Mouse (Mus musculus) liver, embryonic 14.5 days (tissue): ENCODE data around the gene Map4k5. TPM values are rescaled to one million over a fixed set of nuclear protein-coding genes. Genes with fewer than 3 reads are reported as not detected.

Experiments used
- ATAC-seq: fragments of 200-750 bp; cut with Nextera tagmentation; 2 replicates; pipeline ENCODE4 v1.8.0; 2017; ENCODE audit warnings: moderate number of reproducible peaks, mild to moderate bottlenecking, moderate library complexity; ENCODE audit not compliant: insufficient read depth
- DNase-seq, 3 experiments: peaks; one replicate each; pipeline ENCODE4 v3.0.0-alpha.2; 2012 to 2013; ENCODE audit warnings: low read depth in 3 of 3, low spot score in 3 of 3
- H3K27ac ChIP-seq: fragments of 300-500 bp; sonication (generic); 2 replicates; pipeline ENCODE4 v1.5.1; 2014; ENCODE audit warnings: moderate library complexity, mild to moderate bottlenecking, control low read depth, inconsistent platforms
- H3K27me3 ChIP-seq: fragments of 300-500 bp; sonication (generic); 2 replicates; pipeline ENCODE4 v1.6.1; 2014; ENCODE audit warnings: mild to moderate bottlenecking, low read length, moderate library complexity; ENCODE audit not compliant: control insufficient read depth, insufficient read depth
- H3K36me3 ChIP-seq: fragments of 300-500 bp; sonication (generic); replicated peaks from 2 replicates; pipeline ENCODE4 v1.6.1; 2014; ENCODE audit warnings: low read depth; ENCODE audit not compliant: control insufficient read depth, insufficient read depth
- H3K4me1 ChIP-seq, 2 experiments: fragments of 200-500 bp in 1 of 2; fragments of 300-500 bp in 1 of 2; sonication (generic) in 1 of 2; replicated peaks; 2 replicates each; pipeline ENCODE4 v1.6.1; 2012 to 2014; ENCODE audit warnings: antibody characterized with exemption in 1 of 2, inconsistent platforms in 1 of 2, low read length in 1 of 2; ENCODE audit not compliant: control insufficient read depth in 2 of 2, insufficient read depth in 2 of 2
- H3K4me2 ChIP-seq: fragments of 300-500 bp; sonication (generic); 2 replicates; pipeline ENCODE4 v1.6.1; 2014; ENCODE audit warnings: low read depth, mild to moderate bottlenecking, control low read depth, moderate library complexity
- H3K4me3 ChIP-seq, 2 experiments: fragments of 200-500 bp in 1 of 2; fragments of 300-500 bp in 1 of 2; sonication (generic) in 1 of 2; 2 replicates each; pipeline ENCODE4 v1.5.1; 2012 to 2014; ENCODE audit warnings: low read depth in 2 of 2, low read length in 2 of 2, mild to moderate bottlenecking in 2 of 2, control low read depth in 1 of 2, inconsistent platforms in 1 of 2, moderate library complexity in 1 of 2; ENCODE audit not compliant: insufficient read depth in 1 of 2
- H3K9ac ChIP-seq: fragments of 300-500 bp; sonication (generic); replicated peaks from 2 replicates; pipeline ENCODE4 v1.6.1; 2014; ENCODE audit warnings: mild to moderate bottlenecking, control low read depth, moderate library complexity
- H3K9me3 ChIP-seq: fragments of 300-500 bp; sonication (generic); 2 replicates; pipeline ENCODE4 v1.6.1; 2016; ENCODE audit warnings: low read length, mixed read lengths; ENCODE audit not compliant: control insufficient read depth
- CTCF ChIP-seq: IDR thresholded peaks from 2 replicates; pipeline ENCODE4 v1.5.1; 2016; ENCODE audit warnings: antibody characterized with exemption, low read depth, control low read depth
- EP300 ChIP-seq: IDR thresholded peaks from 2 replicates; pipeline ENCODE4 v1.6.1; 2016; ENCODE audit warnings: antibody characterized with exemption, low read depth
- WGBS: fragments of 180-500 bp; shearing (Covaris S2); extraction: QIAGEN DNeasy Blood & Tissue Kit; methylation state at CpG from one replicate; pipeline ENCODE4 v1.1.7; 2014; ENCODE audit not compliant: insufficient replicate concordance; 5-methylcytosine and 5-hydroxymethylcytosine counted together
- polyA plus RNA-seq, 2 experiments: library from polyadenylated mRNA; depleted of rRNA in 1 of 2; stranded (reverse) in 1 of 2; unstranded in 1 of 2; fragments of >200 nt; fragmentation: Nextera tagmentation in 1 of 2; extraction: Ambion mirVana in 1 of 2; gene quantifications; 2 replicates each; pipeline versions ENCODE4 v1.2.1 to v1.2.3; 2012 to 2014

The Map4k5 gene
- polyA plus RNA-seq, 2 experiments: 13.6 to 26.9 TPM

- no peaks in the 10 kb centered on the region for H3K9me3 ChIP-seq
- no peak overlapping the region for H3K9ac ChIP-seq
- H3K4me1 ChIP-seq: peaks cover 0 to 3% of the 10 kb centered on the region in 2 experiments; a peak in 3 of 4 replicates
- TF ChIP-seq CTCF (no peak), EP300 (no peak)
- H3K27me3 ChIP-seq: no peaks in the 10 kb centered on the region
- DNase-seq (no peak), ATAC-seq (no peak)
- H3K36me3 ChIP-seq: no peaks in the 10 kb centered on the region
- no peak overlapping the region for H3K4me3 ChIP-seq
- WGBS: 65% methylated on average over 2 of the region's 2 CpGs
- no peak overlapping the region for H3K27ac ChIP-seq
- H3K4me2 ChIP-seq: no peak overlapping the region
These were observed 24.9 kb upstream of the Map4k5 start for GRCm38 (mm10) chr12:69917870-69918269.

DNA sequence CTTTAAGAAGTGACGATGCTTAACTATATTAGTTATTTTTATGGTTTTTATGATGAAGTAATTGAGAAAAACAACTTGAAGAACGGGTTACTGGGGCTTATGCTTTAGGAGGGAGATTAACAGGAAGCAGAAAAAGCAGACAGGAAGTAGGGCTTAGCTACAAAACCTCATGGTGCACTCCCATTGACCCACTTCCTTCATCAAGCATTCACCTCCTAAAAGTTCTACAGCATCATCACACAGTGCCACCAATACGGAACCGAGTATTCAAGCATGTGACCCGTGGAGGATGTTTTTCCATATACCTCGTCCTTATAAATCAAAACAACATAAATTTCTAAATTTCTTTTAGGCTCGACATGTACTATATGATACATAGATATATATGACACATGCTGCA lies 19.7 kb upstream of the Map4k5 start:
- Histone ChIP-seq H3K9ac (no peak overlapping the region), H3K27me3 (peaks cover 7% of the 10 kb centered on the region), H3K4me2 (no peak overlapping the region), H3K27ac (no peak overlapping the region), H3K9me3 (no peaks in the 10 kb centered on the region), H3K36me3 (no peaks in the 10 kb centered on the region), H3K4me1 (peaks cover 0 to 4% of the 10 kb centered on the region in 2 experiments; a peak in 1 of 4 replicates), H3K4me3 (no peak overlapping the region)
- no peak for ATAC-seq
- 64% methylated on average over 7 of the region's 7 CpGs for WGBS
- no peak for DNase-seq
- TF ChIP-seq EP300 (no peak), CTCF (no peak)

DNA sequence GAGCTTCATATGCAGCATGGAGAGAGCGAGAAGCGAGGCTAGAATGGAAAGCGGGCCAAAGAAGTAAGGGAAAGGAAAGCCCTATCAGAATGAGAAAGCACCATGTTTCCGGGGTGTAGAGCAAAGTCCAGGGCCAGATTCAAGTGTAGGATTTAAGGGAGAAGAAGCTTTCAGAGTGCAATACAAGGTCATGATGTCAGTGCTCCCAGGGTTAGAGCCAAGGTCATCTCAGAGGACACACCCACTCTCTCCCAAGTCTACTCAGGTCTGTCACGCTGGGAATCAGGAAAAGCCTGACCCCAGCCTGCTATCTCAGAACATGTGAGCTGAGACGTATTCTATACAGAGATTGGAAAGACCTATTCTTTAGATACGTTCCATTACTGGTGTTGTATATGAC lies 18.9 kb upstream of the Map4k5 start:
- DNase-seq (no peak), ATAC-seq (no peak)
- TF ChIP-seq CTCF: no peak

GRCm38 (mm10) chr12:69908511-69908900 lies 15.5 kb upstream of the Map4k5 start:
- peaks cover 10% of the 10 kb centered on the region for H3K27me3 ChIP-seq
- ATAC-seq (no peak), DNase-seq (no peak)
- no peak overlapping the region for H3K27ac ChIP-seq
- H3K36me3 ChIP-seq: no peaks in the 10 kb centered on the region
- H3K4me2 ChIP-seq: peak overlapping the region; percentile 58
- 36% methylated on average over 19 of the region's 19 CpGs for WGBS
- H3K4me3 ChIP-seq: no peak overlapping the region
- peaks cover 0 to 5% of the 10 kb centered on the region in 2 experiments; a peak in 1 of 4 replicates for H3K4me1 ChIP-seq
- H3K9ac ChIP-seq: no peak overlapping the region
- no peaks in the 10 kb centered on the region for H3K9me3 ChIP-seq
- TF ChIP-seq CTCF: no peak
- TF ChIP-seq EP300: no peak

More for the DNA sequence above, 18.9 kb upstream of the Map4k5 start:
- 76% methylated on average over 7 of the region's 7 CpGs for WGBS
- H3K4me3 ChIP-seq: no peak overlapping the region
- no peaks in the 10 kb centered on the region for H3K36me3 ChIP-seq
- H3K9me3 ChIP-seq: no peaks in the 10 kb centered on the region
- H3K27ac ChIP-seq: no peak overlapping the region
- H3K4me2 ChIP-seq: no peak overlapping the region
- peaks cover 0 to 5% of the 10 kb centered on the region in 2 experiments; a peak in 1 of 4 replicates for H3K4me1 ChIP-seq
- H3K27me3 ChIP-seq: peaks cover 10% of the 10 kb centered on the region
- no peak overlapping the region for H3K9ac ChIP-seq

DNA sequence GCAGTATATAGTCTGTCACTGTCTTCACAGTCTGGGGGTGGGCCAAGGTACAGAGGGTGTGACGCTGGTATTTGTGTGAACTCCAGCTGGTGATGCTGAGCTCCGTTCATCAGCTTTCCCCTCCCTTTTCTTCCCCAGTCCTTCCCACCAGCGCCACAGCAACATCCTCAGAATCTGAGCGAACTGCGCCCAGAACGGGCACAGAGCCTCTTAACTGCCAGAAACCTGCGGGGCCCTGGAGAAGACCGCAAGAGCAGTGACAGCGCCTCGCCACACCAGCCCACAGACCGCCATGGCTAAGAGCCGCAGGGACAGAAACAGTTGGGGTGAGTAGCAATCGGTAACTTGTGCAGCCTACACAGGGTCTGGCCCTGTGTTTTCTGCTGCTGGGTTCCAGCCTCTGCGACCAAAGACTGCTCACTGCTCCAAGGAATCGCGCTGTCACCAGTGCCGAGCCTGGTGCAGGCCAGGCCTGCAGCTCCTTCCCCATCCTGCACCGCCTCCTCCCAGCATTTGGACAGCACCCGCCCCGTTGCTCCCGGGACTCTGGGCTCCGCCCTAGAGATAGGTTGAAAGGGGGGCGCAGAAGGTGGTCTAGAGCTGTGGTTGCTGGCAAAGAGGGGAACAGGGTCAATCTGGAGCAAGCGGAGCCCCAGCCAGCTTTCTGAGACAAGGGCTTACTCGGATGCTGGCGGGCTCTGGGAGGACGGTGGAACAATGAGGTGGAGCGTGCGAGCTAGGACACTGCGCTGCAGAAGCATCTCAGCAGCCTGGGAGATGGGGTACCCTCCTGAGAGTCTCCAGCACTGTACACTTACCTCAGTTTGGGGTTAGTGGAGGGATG lies 14.9 kb upstream of the Map4k5 start:
- Histone ChIP-seq H3K27ac (no peak overlapping the region), H3K4me3 (peak overlapping the region in 1 of 2 experiments; percentile 25; a peak in 1 of 4 replicates)
- WGBS: 8% methylated on average over 30 of the region's 30 CpGs

More for the DNA sequence above, 14.9 kb upstream of the Map4k5 start:
- Histone ChIP-seq H3K4me1 (peaks cover 0 to 5% of the 10 kb centered on the region in 2 experiments; a peak in 1 of 4 replicates), H3K4me2 (peak overlapping the region; percentile 58), H3K36me3 (no peaks in the 10 kb centered on the region), H3K9ac (no peak overlapping the region), H3K27me3 (peaks cover 10% of the 10 kb centered on the region), H3K9me3 (no peaks in the 10 kb centered on the region)
- ATAC-seq: 0 out of 2 replicates have a peak, but pooled peaks have one; percentile 33
- no peak for DNase-seq
- TF ChIP-seq EP300: no peak
- TF ChIP-seq CTCF: no peak
